Mouse (Mus musculus) neural tube, embryonic 14.5 days (tissue): ENCODE measurements at regions not wholly inside any gene's neighbourhood (a gene's known extent, or its start where the extent isn't known, plus 50 kb on each side); places are given as distances from the start of the nearest gene placed in this dataset.

Source experiments
- ATAC-seq: fragments of 200-750 bp; cut with Nextera tagmentation; 2 replicates; pipeline ENCODE4 v1.8.0; 2017; ENCODE audit warnings: low read depth, mild to moderate bottlenecking, moderate TSS enrichment, moderate library complexity
- H3K27ac ChIP-seq: fragments of 300-500 bp; sonication (generic); 2 replicates; pipeline ENCODE4 v1.5.1; 2014; ENCODE audit warnings: low read depth, mild to moderate bottlenecking, control low read depth, low read length, moderate library complexity, mixed read lengths
- H3K27me3 ChIP-seq: fragments of 300-500 bp; sonication (generic); 2 replicates; pipeline ENCODE4 v1.6.1; 2014; ENCODE audit warnings: low read length; ENCODE audit not compliant: control insufficient read depth, insufficient read depth
- H3K36me3 ChIP-seq: fragments of 300-500 bp; sonication (generic); 2 replicates; pipeline ENCODE4 v1.6.1; 2014; ENCODE audit warnings: low read length, mixed read lengths; ENCODE audit not compliant: control insufficient read depth, insufficient read depth
- H3K4me1 ChIP-seq: fragments of 300-500 bp; sonication (generic); 2 replicates; pipeline ENCODE4 v1.6.1; 2014; ENCODE audit warnings: low read length; ENCODE audit not compliant: control insufficient read depth, insufficient read depth
- H3K4me2 ChIP-seq: fragments of 300-500 bp; sonication (generic); 2 replicates; pipeline ENCODE4 v1.6.1; 2014; ENCODE audit warnings: mild to moderate bottlenecking, low read depth, low read length, control low read depth
- H3K4me3 ChIP-seq: fragments of 300-500 bp; sonication (generic); 2 replicates; pipeline ENCODE4 v1.5.1; 2014; ENCODE audit warnings: low read depth, low read length, control low read depth, mixed read lengths
- H3K9ac ChIP-seq: fragments of 300-500 bp; sonication (generic); replicated peaks from 2 replicates; pipeline ENCODE4 v1.6.1; 2014; ENCODE audit warnings: low read depth, mild to moderate bottlenecking, control low read depth, low read length, mixed read lengths
- H3K9me3 ChIP-seq: fragments of 300-500 bp; sonication (generic); 2 replicates; pipeline ENCODE4 v1.6.1; 2016; ENCODE audit warnings: low read length; ENCODE audit not compliant: control insufficient read depth
- WGBS: fragments of 180-500 bp; shearing (Covaris S2); extraction: QIAGEN DNeasy Blood & Tissue Kit; methylation state at CpG from one replicate; pipeline ENCODE4 v1.1.7; 2014; 5-methylcytosine and 5-hydroxymethylcytosine counted together

DNA sequence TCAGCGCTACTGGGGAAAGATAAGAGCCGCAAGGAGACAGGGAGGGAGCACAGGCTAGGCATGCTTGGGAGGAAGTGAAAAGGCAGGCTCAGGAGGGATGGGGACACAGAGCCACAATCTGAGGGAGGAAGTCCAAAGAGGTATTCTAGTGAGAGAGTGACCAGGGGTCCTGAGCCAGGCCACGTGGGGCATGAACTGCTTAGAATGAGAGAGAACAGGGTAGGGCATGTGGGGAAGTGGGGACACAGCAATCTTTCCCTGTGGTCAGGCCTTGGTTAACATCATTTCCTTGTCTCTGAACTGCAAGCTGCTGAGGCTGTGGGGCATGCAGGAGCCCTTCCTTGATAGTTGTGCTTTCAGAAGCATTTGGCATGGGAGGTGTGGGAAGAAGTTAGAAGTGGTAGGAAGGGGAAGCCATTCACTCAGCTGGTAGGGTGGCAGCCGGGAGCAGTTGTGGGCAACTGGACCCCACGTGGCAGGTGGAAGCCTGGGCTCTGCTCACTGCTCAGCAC, 92.2 kb upstream of the Igfbp7 start:
- 76% methylated on average over 5 of the region's 5 CpGs for WGBS
- no peak for ATAC-seq

DNA sequence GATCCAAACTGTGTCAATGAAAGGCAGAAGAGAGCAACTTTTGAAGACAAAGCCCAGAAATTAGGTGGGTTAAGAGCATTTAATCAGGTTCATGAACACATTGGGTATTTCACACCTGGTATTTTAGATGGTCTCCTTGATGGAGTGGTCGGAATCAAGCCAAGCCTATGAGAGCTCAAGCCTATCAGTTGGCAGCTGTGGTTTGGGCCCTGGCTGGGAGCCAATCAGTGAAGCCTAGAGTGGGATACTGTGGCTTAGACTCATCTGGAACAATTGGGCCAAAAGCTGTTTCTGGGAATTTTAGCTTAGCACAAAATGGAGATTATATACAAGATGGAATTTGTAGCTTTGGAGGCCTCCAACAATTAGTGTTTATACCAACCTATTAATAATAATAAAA, 86.8 kb upstream of the Igfbp7 start:
- Histone ChIP-seq H3K4me2 (no peak overlapping the region), H3K27ac (no peak overlapping the region), H3K36me3 (no peaks in the 10 kb centered on the region), H3K27me3 (no peaks in the 10 kb centered on the region), H3K4me3 (no peak overlapping the region), H3K9ac (no peak overlapping the region), H3K9me3 (no peaks in the 10 kb centered on the region), H3K4me1 (no peaks in the 10 kb centered on the region)
- ATAC-seq: no peak
- WGBS: 97% methylated on average over 1 of the region's 1 CpGs

More for the DNA sequence above, 92.2 kb upstream of the Igfbp7 start:
- H3K27ac ChIP-seq: no peak overlapping the region
- no peaks in the 10 kb centered on the region for H3K36me3 ChIP-seq
- H3K27me3 ChIP-seq: no peaks in the 10 kb centered on the region
- H3K9me3 ChIP-seq: no peaks in the 10 kb centered on the region
- no peak overlapping the region for H3K9ac ChIP-seq
- H3K4me1 ChIP-seq: 0 out of 2 replicates have a peak, but pooled peaks cover 3% of the 10 kb centered on the region
- H3K4me3 ChIP-seq: no peak overlapping the region
- H3K4me2 ChIP-seq: no peak overlapping the region

DNA sequence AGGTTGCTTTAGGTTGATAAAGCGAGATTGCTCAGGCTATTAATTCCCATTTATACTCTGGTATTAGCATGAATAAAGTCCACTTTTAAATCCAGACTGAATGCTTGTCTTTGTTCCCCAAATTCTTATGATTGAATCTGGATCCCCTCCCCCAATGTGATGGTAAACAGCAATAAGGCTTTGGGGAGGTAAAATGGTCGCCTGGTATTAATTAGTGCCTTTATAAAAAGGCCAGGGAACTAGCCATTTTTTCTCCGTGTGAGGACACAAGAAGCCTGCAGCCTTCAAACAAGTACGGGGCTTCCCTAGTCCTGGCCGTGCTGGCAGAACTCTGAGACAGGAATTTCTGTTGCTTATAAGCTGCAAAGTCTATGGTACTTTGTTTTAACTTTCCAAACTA, 81.1 kb upstream of the Igfbp7 start:
- Histone ChIP-seq H3K27me3 (no peaks in the 10 kb centered on the region), H3K9ac (no peak overlapping the region), H3K4me2 (no peak overlapping the region), H3K9me3 (no peaks in the 10 kb centered on the region), H3K36me3 (no peaks in the 10 kb centered on the region), H3K4me3 (no peak overlapping the region), H3K27ac (no peak overlapping the region), H3K4me1 (peaks cover 9% of the 10 kb centered on the region)
- 77% methylated on average over 5 of the region's 5 CpGs for WGBS
- no peak for ATAC-seq

DNA sequence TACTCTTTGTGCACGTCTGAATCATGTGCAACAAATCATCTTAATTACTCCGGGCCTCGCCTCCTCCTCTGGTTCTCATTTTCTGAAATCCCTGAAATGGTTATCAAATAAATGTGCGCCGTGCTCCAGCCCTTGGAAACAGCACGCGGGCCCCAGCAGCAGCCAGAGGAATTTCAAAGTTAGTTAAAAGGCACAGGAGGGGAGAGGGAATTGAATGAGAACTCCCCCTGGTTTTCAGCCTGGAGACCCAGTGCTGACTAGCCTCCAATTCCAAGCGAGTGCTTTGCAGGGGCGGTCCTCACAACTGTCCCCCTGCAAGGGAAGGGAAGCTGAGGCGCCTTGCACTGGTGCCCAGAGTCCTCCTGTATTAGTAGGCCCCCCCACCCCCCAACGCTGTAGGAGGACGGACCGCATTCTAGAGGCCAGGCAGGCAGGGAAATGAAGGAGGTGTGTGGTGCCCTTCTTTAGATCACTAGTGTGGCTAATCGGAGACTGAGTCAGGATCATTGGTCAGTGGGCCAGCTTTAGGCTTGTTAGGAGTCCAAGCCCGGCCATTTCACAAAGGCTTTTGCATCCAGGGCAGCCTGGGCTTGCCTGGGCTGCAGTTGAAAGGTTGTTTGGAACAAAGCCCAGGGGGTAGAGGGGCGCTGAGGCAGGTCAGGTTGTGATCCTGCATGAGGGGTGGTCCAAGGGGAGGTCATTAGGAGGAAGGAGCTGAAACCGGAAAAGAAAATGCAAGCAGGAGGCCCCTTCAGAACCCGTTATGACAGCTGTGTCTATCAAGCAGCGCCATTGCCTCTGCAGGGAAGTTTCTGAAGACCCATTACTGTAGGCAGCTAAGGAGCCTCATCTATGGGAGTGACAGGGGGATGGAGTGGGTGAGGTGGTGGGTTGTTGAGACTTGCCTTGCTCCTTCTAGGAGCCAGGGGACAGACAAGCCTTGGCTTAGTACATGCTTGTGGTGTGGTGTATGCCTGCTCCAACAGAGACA, 80.3 kb upstream of the Igfbp7 start:
- Histone ChIP-seq H3K27me3 (no peaks in the 10 kb centered on the region), H3K9ac (no peak overlapping the region), H3K27ac (no peak overlapping the region; the same call in 1 of the 2 replicates), H3K4me2 (peak overlapping the region; percentile 37), H3K9me3 (no peaks in the 10 kb centered on the region), H3K36me3 (no peaks in the 10 kb centered on the region), H3K4me3 (no peak overlapping the region), H3K4me1 (peaks cover 9% of the 10 kb centered on the region)
- WGBS: 8% methylated on average over 19 of the region's 19 CpGs
- peak; percentile 79; the same call in 1 of the 2 replicates for ATAC-seq

DNA sequence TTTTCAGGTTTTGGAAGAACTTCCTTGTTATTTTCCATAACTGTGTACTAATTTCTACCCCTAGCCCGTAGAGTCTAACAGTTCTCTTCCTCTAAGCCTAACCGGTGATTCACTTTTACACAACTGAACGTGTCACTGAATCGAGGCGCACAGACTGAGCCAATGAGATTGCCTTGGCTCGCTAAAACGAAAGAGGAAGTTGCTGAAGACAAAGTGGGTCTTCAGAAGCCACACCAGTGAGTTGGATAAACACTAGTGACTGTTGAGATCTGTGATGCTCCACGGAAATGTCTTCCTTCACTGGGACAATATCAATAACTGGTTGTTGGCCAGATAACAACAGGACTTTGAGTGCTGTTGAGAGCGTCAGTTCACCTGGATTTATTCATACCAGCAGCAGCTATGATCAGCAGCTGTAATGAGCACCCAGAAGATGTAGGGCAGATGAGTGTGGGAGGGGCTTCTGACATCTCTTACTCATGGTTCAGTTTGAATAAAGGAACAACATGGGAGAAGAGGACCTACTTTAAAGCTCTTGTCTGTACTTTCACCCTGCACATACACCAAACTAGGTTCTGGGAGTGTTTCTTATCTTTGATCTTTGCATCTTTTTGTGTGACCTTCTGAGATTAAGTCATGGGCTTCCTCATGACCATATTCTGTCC, 75.3 kb upstream of the Igfbp7 start:
- no peak for ATAC-seq
- Histone ChIP-seq H3K4me2 (no peak overlapping the region), H3K4me3 (no peak overlapping the region), H3K9me3 (no peaks in the 10 kb centered on the region), H3K4me1 (peaks cover 7% of the 10 kb centered on the region), H3K27me3 (no peaks in the 10 kb centered on the region), H3K36me3 (no peaks in the 10 kb centered on the region), H3K27ac (no peak overlapping the region), H3K9ac (no peak overlapping the region)
- WGBS: 96% methylated on average over 9 of the region's 9 CpGs

DNA sequence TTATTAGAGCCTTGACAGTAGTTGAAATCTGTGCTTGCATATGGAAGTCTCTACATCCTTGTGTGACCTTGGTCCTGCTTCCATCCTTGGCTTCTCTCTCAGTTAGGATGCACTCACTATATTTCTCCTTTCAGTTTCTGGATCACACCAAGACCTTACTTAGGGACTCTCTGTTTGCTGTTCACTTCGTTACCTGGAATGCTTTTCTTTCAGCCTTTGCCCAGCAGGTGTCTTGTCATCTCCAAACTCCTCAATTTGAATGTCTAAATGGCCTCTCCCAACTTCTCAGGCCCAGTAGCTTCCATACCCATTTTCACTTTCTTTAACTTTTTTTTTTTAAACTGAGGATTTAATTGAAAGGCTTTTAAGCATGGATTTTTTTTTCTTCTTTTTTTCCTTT, 74.0 kb upstream of the Igfbp7 start:
- H3K9me3 ChIP-seq: no peaks in the 10 kb centered on the region
- no peak overlapping the region for H3K4me3 ChIP-seq
- no peak overlapping the region for H3K27ac ChIP-seq
- WGBS: 50% methylated on average over 1 of the region's 1 CpGs
- H3K36me3 ChIP-seq: no peaks in the 10 kb centered on the region
- H3K4me2 ChIP-seq: no peak overlapping the region
- H3K4me1 ChIP-seq: no peaks in the 10 kb centered on the region
- H3K27me3 ChIP-seq: no peaks in the 10 kb centered on the region
- H3K9ac ChIP-seq: no peak overlapping the region
- ATAC-seq: no peak

DNA sequence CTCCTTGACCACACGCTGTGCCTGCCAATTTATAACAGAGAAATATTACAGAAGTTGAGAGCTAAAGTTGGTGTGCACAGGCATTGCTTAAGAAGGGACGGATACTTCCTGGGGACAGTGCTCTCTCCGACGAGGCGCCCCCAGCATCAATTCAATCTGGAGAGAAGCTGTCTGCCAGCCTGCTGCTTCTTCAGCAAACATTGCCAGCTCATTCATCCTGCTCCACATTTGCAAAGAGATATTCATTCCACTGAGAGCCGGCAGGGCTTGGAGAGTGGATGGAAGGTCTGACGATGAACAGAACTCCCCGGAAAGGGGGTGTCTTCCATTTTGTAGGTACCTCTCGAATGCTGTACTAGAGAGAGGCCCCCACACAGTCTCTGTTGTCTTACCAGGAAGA, 70.0 kb upstream of the Igfbp7 start:
- no peak overlapping the region for H3K27ac ChIP-seq
- 84% methylated on average over 9 of the region's 9 CpGs for WGBS

DNA sequence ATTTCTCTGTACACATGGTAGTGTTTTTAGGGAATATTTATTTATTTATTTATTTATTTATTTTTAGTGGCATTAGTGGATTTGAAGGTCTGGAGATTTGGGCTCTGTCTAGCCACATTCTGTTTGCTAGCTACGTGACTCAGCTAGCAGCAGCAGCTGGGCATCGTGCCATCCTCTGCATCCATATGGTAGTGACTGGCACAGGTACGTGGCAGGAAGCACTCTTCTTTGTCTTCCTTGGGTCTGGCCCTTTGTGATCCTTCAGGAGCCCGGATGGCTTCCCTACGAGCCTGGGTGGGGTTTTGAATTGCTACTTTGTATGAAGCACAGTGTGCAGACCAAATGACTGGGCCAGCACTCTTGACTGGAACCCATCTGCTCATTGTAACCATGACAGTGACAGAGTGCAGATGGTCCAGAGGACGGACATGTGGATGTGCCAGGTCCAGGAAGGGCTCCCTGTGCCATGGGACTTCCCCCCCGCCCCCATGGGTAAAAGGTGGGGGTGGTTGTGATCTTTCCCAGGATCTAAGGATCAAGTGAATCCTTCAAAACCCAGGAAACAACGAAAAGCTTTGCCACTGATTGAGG, 66.2 kb upstream of the Igfbp7 start:
- H3K27ac ChIP-seq: no peak overlapping the region
- no peak overlapping the region for H3K4me3 ChIP-seq
- peak; percentile 14; the same call in 1 of the 2 replicates for ATAC-seq
- H3K36me3 ChIP-seq: no peaks in the 10 kb centered on the region
- no peaks in the 10 kb centered on the region for H3K4me1 ChIP-seq
- no peaks in the 10 kb centered on the region for H3K9me3 ChIP-seq
- no peak overlapping the region for H3K9ac ChIP-seq
- 73% methylated on average over 8 of the region's 8 CpGs for WGBS
- H3K27me3 ChIP-seq: no peaks in the 10 kb centered on the region
- H3K4me2 ChIP-seq: no peak overlapping the region

More for the DNA sequence above, 70.0 kb upstream of the Igfbp7 start:
- Histone ChIP-seq H3K9ac (no peak overlapping the region), H3K4me3 (no peak overlapping the region), H3K4me1 (no peaks in the 10 kb centered on the region), H3K27me3 (no peaks in the 10 kb centered on the region), H3K36me3 (no peaks in the 10 kb centered on the region), H3K9me3 (no peaks in the 10 kb centered on the region), H3K4me2 (no peak overlapping the region)
- no peak for ATAC-seq
